Mouse (Mus musculus): ENCODE results near the gene Lhx5. TPM values are rescaled to one million over a fixed set of nuclear protein-coding genes. Genes with fewer than 3 reads are reported as not detected.

Lhx5 gene
- polyA plus RNA-seq, 1 experiment from 2014 or later, result 0.16 TPM

DNA sequence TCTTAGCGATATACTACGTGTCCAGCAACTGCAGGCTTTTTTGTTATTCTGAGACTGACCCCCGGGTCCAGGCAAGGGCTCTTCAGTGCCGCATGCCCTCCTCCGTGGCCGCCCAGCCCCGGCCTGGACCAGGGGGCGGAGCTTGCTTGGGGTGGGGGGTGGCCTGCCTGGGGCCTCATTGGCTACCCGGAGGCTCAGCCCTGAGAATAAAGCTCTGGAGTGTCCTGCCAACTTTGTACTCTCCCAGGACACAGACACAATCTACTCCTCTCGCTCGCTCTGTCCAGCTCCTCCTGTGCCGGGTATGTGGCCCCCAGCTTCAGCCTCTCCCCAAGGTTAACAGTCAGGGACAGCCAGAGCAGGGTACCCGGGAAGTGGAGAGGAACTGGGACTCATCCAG is 44.8 kb downstream of the Lhx5 start, which contains the start of gene Sds:
Gene Sds, plus strand, starts transcription at position 231 of the 400 bp plus-strand sequence.
- H3K4me2 ChIP-seq (replicated peaks; ENCODE audit: low read depth), result no peak within 1 kb of the TSS
- H3K9me3 ChIP-seq (ENCODE audit: control insufficient read depth, low read length), result no peaks in the 10 kb centered on the region
- no peaks in the 10 kb centered on the region for H3K4me1 ChIP-seq (replicated peaks; ENCODE audit: control insufficient read depth, insufficient read depth)
- DNase-seq (ENCODE audit: low spot score), result no peak
- 16% methylated on average over 13 of the region's 13 CpGs for WGBS
- no peaks in the 10 kb centered on the region for H3K27me3 ChIP-seq (ENCODE audit: control insufficient read depth, insufficient read depth, low read length)
- no peak within 1 kb of the TSS for H3K27ac ChIP-seq (replicated peaks)
- TF ChIP-seq CTCF (IDR thresholded peaks at IDR 0.05; ENCODE audit: low read depth), result no peak
- no peak for TF ChIP-seq EP300 (optimal IDR thresholded peaks at IDR 0.05)
- no peaks in the 10 kb centered on the region for H3K36me3 ChIP-seq (ENCODE audit: control insufficient read depth, insufficient read depth, low read length)
- no peak for ATAC-seq (ENCODE audit: low FRiP score, low TSS enrichment)
- H3K9ac ChIP-seq (ENCODE audit: low read length), result no peak within 1 kb of the TSS
- no peak within 1 kb of the TSS for H3K4me3 ChIP-seq (ENCODE audit: low read depth, low read length)

DNA sequence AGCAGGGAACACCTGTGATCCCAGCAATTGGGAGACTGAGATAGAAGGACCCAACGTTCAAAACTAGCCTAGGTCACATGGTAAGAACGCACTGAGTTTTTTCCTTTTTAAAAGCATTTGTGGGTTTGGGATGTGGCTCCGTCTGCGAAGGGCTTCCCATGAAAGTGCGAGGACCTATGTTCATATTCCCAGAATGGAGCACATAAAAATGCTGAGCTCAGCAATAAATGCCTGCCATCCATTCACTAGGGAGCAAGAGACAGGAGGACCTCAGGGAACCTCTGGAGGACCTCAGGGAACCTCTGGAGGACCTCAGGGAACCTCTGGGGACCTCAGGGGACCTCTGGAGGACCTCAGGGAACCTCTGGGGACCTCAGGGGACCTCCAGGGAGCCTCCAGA is 46.5 kb downstream of the Lhx5 start:
- DNase-seq (ENCODE audit: low spot score) (no peak), ATAC-seq (ENCODE audit: low FRiP score, low TSS enrichment) (no peak)
- Histone ChIP-seq H3K27ac (replicated peaks) (no peak overlapping the region), H3K9ac (ENCODE audit: low read length) (no peak overlapping the region), H3K27me3 (ENCODE audit: control insufficient read depth, insufficient read depth, low read length) (no peaks in the 10 kb centered on the region), H3K36me3 (ENCODE audit: control insufficient read depth, insufficient read depth, low read length) (no peaks in the 10 kb centered on the region), H3K4me3 (ENCODE audit: low read depth, low read length) (no peak overlapping the region), H3K9me3 (ENCODE audit: control insufficient read depth, low read length) (no peaks in the 10 kb centered on the region), H3K4me1 (replicated peaks; ENCODE audit: control insufficient read depth, insufficient read depth) (no peaks in the 10 kb centered on the region), H3K4me2 (replicated peaks; ENCODE audit: low read depth) (no peak overlapping the region)
- 88% methylated on average over 5 of the region's 5 CpGs for WGBS
- TF ChIP-seq EP300 (optimal IDR thresholded peaks at IDR 0.05), result no peak

DNA sequence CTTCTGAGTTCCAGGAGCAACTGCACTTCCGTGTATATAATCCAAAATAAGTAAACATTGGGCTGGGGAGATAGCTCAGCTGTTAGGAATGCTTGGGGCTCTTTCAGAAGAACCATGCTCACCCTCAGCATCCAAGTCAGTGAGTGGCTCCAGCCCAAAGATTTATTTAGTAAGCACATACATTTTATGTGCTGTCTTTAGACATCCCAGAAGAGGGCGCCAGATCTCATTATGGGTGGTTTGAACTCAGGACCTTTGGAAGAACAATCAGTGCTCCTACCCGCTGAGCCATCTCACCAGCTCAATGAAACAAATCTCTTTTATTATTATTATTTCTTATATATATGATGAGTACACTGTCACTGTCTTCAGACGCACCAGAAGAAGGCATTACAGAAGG is 48.0 kb downstream of the Lhx5 start:
- Histone ChIP-seq H3K4me2 (replicated peaks; ENCODE audit: low read depth) (no peak overlapping the region), H3K27me3 (ENCODE audit: control insufficient read depth, insufficient read depth, low read length) (no peaks in the 10 kb centered on the region), H3K9me3 (ENCODE audit: control insufficient read depth, low read length) (no peaks in the 10 kb centered on the region), H3K27ac (replicated peaks) (no peak overlapping the region), H3K4me3 (ENCODE audit: low read depth, low read length) (no peak overlapping the region), H3K36me3 (ENCODE audit: control insufficient read depth, insufficient read depth, low read length) (no peaks in the 10 kb centered on the region), H3K4me1 (replicated peaks; ENCODE audit: control insufficient read depth, insufficient read depth) (no peaks in the 10 kb centered on the region), H3K9ac (ENCODE audit: low read length) (no peak overlapping the region)
- ATAC-seq (ENCODE audit: low FRiP score, low TSS enrichment), result no peak
- TF ChIP-seq CTCF (IDR thresholded peaks at IDR 0.05; ENCODE audit: low read depth) (peak; percentile 30; the same call in 1 of the 2 replicates), EP300 (optimal IDR thresholded peaks at IDR 0.05) (no peak)
- 58% methylated on average over 4 of the region's 4 CpGs for WGBS
- DNase-seq (ENCODE audit: low spot score), result no peak

DNA sequence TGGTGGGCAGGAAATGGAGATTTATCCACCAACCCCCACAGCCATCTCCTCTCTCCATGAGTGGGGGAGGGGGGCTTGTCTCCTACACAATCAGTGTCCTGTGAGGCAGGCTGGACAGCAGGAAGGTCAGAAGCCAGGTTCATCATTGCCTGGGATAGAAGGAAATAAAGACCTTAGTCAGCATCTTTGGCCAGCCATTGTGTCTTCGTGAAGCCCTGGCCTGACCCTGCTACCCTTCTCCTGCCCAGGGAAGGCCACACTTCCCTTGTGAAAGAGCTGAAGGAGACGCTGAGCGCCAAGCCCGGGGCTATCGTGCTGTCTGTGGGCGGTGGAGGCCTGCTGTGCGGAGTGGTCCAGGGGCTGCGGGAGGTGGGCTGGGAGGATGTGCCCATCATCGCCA is 49.7 kb downstream of the Lhx5 start:
- no peak overlapping the region for H3K4me2 ChIP-seq (replicated peaks; ENCODE audit: low read depth)
- no peak overlapping the region for H3K4me3 ChIP-seq (ENCODE audit: low read depth, low read length)
- H3K4me1 ChIP-seq (replicated peaks; ENCODE audit: control insufficient read depth, insufficient read depth), result no peaks in the 10 kb centered on the region
- DNase-seq (ENCODE audit: low spot score) (no peak), ATAC-seq (ENCODE audit: low FRiP score, low TSS enrichment) (no peak)
- H3K36me3 ChIP-seq (ENCODE audit: control insufficient read depth, insufficient read depth, low read length), result peaks cover 2% of the 10 kb centered on the region; the same call in 1 of the 2 replicates
- H3K27me3 ChIP-seq (ENCODE audit: control insufficient read depth, insufficient read depth, low read length), result no peaks in the 10 kb centered on the region
- TF ChIP-seq CTCF (IDR thresholded peaks at IDR 0.05; ENCODE audit: low read depth) (no peak), EP300 (optimal IDR thresholded peaks at IDR 0.05) (no peak)
- no peak overlapping the region for H3K27ac ChIP-seq (replicated peaks)
- H3K9me3 ChIP-seq (ENCODE audit: control insufficient read depth, low read length), result no peaks in the 10 kb centered on the region
- 83% methylated on average over 9 of the region's 9 CpGs for WGBS
- H3K9ac ChIP-seq (ENCODE audit: low read length), result no peak overlapping the region

DNA sequence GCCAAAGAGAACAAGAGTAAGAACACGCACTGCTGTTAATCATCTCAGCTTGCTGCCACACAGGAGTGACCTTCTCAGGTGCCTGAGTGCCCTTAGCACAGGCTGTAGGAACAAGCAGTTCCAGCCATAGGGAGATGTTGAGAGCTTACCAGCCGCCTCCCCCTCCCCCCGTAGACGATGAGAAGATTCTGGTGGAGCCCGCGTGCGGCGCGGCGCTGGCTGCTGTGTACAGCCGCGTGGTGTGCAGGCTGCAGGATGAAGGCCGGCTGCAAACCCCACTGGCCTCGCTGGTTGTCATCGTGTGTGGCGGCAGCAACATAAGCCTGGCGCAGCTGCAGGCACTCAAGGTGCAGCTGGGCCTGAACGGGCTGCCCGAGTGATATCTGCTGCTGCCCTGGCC is 51.9 kb downstream of the Lhx5 start:
- DNase-seq (ENCODE audit: low spot score), result no peak
- peaks cover 14% of the 10 kb centered on the region for H3K36me3 ChIP-seq (ENCODE audit: control insufficient read depth, insufficient read depth, low read length)
- no peak overlapping the region for H3K4me2 ChIP-seq (replicated peaks; ENCODE audit: low read depth)
- TF ChIP-seq CTCF (IDR thresholded peaks at IDR 0.05; ENCODE audit: low read depth) (no peak), EP300 (optimal IDR thresholded peaks at IDR 0.05) (no peak)
- no peaks in the 10 kb centered on the region for H3K27me3 ChIP-seq (ENCODE audit: control insufficient read depth, insufficient read depth, low read length)
- 88% methylated on average over 19 of the region's 19 CpGs for WGBS
- H3K9me3 ChIP-seq (ENCODE audit: control insufficient read depth, low read length), result no peaks in the 10 kb centered on the region
- no peak overlapping the region for H3K27ac ChIP-seq (replicated peaks)
- no peak for ATAC-seq (ENCODE audit: low FRiP score, low TSS enrichment)
- H3K4me3 ChIP-seq (ENCODE audit: low read depth, low read length), result no peak overlapping the region
- H3K4me1 ChIP-seq (replicated peaks; ENCODE audit: control insufficient read depth, insufficient read depth), result no peaks in the 10 kb centered on the region
- H3K9ac ChIP-seq (ENCODE audit: low read length), result no peak overlapping the region

DNA sequence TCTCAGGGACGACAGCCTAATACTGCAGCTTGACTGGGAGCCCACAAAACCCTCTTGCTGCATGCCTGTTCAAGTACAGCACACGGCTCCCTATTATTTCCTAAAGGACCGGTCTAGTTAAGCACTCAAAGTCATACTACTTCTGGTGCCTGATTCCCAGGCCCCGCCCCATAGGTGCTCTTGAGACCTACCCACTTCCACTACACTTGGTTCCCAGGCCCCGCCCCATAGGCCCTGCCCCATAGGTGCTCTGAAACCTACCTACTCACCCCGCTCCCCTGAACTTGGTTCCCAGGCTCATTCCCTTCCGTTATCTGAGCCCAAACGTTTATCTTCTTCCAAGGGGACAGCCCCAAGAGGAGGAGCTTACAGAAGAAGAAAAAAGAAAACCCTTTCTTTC is 56.3 kb downstream of the Lhx5 start:
- 66% methylated on average over 8 of the region's 8 CpGs for WGBS
- H3K9me3 ChIP-seq (ENCODE audit: control insufficient read depth, low read length), result no peaks in the 10 kb centered on the region
- DNase-seq (ENCODE audit: low spot score) (peak; percentile 48), ATAC-seq (ENCODE audit: low FRiP score, low TSS enrichment) (peak; percentile 55; the same call in 1 of the 2 replicates)
- TF ChIP-seq EP300 (optimal IDR thresholded peaks at IDR 0.05) (no peak), CTCF (IDR thresholded peaks at IDR 0.05; ENCODE audit: low read depth) (no peak)
- H3K4me3 ChIP-seq (ENCODE audit: low read depth, low read length), result no peak overlapping the region
- H3K27me3 ChIP-seq (ENCODE audit: control insufficient read depth, insufficient read depth, low read length), result no peaks in the 10 kb centered on the region
- no peak overlapping the region for H3K4me2 ChIP-seq (replicated peaks; ENCODE audit: low read depth)
- no peak overlapping the region for H3K27ac ChIP-seq (replicated peaks)
- H3K9ac ChIP-seq (ENCODE audit: low read length), result no peak overlapping the region
- peaks cover 17% of the 10 kb centered on the region for H3K36me3 ChIP-seq (ENCODE audit: control insufficient read depth, insufficient read depth, low read length)
- no peaks in the 10 kb centered on the region for H3K4me1 ChIP-seq (replicated peaks; ENCODE audit: control insufficient read depth, insufficient read depth)
